Mouse (Mus musculus) c-Kit-positive CD71-negative TER-119-negative erythroid progenitor cells, embryonic 14.5 days (primary cell): ENCODE results near the gene Trub2.

Experiments used
- DNase-seq: peaks from one replicate; pipeline ENCODE4 v3.0.0-alpha.2; 2013; ENCODE audit warnings: low read depth

Gene Trub2

DNA sequence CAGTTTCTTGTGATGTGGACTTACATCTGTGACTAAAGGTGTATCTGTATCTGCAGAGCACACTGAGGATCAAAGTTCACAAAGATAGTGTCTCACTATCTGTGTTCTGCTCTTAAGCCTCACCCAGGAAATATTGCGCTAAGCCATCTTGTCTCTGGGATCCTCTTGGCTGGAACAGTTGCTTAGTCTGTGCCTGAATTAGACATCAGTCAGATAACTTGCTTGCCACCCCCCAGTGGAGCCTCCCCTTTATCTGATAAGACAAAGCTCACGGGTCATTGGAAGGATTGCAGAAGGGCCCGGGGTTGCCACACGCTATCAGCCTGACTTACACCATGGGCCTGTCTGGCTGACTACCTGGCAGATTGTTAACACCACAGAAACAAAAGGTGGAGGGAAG lies 15.0 kb downstream of the Trub2 start:
- DNase-seq, result no peak

DNA sequence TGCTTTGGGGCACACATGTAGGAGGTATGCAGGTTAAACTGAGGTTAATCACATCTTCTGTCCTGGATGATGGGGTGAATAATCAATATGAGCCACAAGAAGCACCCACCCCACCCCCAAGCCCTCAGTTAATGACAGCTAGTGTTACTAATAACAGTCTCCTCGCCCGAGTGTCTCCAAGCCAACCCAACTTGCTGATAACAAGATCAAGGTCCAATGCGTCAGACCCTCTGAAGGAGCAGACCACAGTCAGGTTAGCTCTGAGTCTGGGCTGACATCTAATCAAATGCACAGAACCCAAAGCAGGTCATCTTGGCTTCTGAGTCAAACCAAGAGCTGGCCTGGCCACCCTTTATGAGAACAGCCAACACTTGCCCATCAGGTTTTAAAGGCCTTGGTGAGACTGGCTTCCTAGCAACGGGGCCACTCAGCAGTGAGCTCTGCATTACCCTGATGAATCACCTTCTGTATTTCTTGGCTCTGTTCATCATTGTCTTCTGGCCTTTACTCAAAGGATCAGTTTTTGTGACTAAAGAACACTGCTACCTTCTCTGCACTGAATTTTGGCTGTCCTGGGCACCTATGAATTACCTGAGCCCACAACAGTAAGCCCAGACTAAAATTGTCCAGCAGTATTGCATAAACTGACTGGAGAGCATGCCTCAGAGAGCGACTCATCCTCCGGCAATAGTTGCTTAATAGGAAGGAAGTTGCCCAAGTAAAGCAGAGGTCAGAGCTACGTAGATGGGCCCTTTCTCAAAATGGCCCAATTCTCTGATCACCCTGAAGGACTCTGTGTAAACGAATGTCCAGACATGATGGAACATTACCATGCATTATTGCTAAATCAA lies 16.5 kb downstream of the Trub2 start:
- peak; percentile 30 for DNase-seq

DNA sequence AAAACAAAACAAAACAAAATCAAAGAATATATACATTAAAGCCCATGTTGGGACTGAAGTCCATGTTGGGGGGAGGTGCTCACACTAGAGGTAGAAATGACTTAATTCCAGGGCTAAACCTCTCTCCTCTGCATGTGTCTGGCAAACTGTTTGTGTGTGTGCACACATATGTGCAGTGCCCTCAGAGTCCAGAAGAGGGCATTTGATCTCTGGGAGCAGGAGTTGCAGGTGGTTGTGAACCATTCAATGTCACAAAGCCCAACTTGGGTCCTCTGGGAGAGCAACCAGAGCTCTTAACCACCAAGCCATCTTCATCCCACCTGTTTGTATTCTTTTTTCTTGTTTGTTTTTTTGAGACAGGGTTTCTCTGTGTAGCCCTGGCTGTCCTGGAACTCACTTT lies 18.1 kb downstream of the Trub2 start:
- DNase-seq, result no peak

DNA sequence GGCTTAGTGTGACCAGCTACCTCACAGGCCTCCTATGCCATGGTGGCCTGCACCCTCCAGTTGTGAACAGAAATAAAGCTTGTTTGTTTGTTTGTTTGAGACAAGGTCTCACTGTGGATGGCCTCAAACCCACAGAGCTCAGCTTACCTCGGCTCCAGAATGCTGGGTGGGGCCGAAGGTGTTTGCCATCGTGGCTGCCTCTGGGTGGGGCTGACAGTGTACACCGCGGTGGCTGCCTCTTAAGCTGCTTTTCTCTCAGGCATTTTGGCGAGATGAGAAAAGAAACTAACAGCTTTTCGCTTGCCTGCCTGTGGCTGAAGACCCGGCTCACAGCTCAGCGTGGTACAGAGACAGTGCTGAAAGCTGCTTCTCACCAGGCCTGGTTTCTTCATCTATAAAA lies 19.4 kb downstream of the Trub2 start:
- no peak for DNase-seq

DNA sequence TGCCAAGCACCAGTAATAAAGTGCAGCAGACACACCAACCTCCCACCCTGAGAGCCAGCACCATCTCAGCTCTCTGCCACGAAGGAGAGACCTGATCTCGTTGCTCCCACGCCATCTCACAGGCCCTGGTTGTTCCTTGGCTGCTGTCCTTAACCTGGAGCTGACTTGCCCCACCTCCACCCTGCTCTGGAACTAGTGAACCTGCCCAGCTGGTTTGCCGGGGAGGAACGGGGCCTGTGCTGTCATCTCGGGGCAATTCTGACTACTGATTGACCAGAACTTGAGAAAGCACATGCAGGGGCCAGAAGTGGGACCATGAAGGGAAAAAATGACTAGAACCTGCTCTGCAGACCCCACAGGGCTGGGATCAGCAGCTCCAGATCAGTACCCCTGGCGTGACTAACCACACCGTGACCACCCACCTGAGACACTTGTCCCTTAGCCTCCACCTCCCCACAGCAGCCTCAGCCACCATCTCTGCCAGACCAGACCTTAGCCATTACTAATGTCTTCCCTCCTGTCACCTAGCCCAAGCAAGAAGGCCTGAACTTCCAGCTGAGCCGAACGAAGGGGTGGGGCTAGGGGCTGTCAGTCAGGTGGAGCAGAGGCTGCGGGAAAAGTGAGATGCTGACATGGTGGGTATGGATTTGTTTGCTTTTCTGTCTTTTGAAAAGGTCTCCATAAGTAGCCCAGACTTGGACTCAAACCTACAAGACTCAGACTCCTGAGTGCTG lies 20.2 kb downstream of the Trub2 start:
- no peak for DNase-seq

DNA sequence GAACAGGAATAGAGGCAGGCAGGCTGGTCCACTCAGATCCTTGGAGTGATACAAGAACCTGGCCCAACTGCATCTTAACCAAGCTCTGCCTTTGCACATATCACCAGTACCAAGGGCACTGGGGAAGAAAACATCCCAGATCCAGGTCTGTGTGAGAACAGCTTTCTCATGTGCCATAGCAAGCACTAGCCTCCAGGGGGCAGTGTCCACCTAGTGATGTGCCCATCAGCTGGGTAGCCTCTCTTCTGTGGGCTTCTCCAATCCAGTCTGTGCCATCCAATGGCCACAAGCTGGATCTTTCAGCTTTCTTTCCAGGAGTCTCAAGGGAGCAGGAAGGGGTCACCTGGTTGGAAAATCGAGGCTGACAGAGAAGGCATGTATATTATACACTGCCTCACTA lies 23.5 kb downstream of the Trub2 start:
- DNase-seq, result peak; percentile 56

DNA sequence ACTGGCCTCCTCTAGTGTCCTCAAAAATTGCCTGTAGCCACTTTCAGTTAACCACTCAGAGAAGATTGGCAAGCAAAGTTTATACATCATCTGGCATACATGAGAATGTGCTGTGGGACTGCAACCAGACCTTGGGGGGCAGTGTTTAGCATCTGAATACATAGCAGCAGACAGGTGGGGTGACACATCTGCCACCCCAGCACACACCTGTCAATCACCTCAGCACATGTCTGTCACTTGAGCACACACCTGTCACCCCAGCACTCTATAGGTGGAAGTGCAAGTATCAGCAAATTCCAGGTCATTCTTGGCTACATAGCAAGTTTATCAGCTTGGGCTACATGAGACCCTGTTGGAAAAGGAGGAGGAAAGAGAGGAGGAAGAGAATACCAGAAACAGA lies 32.6 kb downstream of the Trub2 start:
- no peak for DNase-seq

DNA sequence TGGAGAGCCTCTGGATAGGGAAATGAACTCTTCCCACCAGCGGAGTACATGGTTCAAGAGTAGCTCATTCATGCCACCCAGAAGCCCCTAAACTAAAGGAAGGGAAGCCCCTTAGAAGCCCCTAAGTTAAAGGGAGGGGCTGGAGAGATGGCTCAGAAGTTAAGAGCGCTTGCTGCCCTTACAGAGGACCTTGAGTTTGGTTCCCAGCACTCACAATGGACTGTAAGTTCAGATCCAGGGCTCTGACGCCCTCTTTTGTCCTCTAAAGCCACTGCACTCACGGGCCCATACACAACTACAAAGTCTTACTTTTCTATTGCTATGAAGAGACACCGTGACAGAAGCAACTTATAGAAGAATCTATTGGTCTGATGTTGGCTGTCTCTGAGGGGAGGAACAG lies 35.9 kb downstream of the Trub2 start:
- no peak for DNase-seq

DNA sequence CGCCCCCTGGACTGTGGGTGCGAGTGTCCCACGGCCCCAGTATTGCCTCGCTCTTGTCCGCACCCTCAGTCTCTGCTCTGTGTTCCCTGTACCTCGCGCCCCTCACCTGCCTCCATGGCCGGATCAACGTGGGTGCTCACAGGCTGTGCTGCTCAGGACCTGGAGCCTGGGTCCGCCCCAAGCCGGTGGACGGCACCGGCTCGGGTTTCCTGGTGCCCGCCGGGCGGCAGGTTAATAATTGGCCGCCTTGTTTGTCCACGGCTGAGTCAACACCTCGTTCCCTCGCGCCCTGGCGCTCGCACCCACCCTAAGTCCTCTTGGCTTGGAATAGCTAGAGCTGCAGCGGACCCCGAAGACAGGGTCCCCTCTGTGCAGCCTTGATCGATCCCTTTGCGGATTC lies 36.8 kb downstream of the Trub2 start, which contains the start of gene Gm13420:
Gene Gm13420 (minus strand): TSS at position 189 of the 400 bp plus-strand sequence.
- DNase-seq, result no peak

DNA sequence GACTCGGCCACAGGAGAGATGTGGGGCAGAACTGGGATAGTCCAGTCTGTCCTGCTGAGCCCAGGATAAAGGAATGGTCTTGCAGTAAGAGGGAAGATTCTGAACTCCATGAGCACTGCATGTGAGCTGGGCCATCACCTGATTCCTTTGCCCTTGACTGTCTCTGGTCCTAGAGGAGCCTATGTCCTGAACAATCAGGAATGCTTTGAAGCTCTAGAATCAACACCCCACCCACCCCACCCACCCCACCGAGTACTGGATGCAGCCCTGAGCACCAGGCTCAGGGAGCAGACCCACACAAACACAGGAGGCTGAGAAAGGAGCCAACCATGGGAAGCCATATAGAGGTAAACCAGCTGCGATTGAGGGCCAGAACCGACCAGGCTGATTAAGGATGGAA lies 39.8 kb downstream of the Trub2 start:
- DNase-seq, result no peak

DNA sequence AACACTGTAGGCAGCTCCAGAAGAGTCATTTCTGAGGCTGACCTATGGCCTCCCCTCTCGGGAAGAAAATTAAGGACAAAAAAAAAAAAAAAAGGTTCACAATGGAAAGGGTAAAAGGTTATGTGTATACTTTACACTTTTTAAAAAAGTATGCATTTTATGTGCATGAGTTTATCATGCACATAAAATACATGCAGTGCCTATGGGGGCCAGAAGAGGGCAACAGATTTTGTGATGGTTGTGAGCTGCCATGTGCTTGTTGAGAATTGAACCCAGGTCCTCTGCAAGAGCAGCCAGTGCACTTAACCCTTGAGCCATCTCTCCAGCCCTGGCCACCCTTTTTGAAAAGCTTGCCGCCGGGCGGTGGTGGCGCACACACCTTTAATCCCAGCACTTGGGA lies 40.5 kb downstream of the Trub2 start:
- DNase-seq, result no peak

DNA sequence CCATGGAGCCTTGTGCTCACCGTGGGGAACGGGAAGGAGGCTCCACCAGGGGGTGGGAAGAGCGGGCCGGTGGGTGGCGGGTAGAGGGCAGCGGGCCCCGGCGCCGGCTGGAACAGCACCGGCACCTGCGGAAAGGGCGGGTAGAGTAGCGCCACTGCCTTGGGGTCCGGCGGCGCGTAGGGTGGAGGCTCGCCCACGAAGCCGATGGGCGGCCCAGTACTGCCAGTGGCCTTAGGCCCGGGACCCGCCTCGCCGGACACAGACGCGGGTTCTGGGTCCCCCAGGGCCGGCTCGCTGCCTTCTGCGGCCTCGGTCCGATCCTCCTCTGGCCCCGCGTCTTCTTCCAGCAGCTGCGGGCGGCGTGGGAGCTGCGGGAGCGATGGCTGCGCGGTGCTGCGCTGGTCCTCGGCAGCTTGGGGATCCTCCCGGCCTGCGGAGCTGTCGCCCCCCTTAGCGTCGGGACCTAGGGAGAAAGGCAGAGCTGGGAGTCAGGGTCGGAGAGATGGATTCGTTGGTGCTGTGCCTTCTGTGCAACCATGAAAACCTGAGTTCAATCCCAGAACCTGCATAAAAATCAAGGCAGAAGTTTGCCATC lies 41.0 kb downstream of the Trub2 start:
- DNase-seq, result no peak

DNA sequence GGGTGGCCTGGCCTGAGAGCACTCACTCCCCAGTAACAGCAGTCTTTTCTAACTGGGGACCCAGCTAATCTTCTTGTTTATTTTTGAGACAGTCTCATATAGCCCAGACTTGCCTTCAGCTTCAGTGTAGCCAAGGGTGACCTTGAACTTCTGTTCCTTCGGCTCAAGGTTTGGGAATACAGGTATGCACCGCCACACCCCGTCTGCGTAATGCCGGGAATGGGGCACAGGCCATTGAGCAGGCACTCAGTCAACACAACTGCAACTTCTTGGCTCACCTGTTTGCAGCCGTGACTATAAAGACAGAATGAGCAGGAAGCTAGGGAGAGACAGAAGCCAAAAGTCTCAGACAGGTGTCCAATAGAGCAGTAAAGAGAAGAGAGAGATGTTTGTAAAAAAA lies 44.0 kb downstream of the Trub2 start:
- no peak for DNase-seq

DNA sequence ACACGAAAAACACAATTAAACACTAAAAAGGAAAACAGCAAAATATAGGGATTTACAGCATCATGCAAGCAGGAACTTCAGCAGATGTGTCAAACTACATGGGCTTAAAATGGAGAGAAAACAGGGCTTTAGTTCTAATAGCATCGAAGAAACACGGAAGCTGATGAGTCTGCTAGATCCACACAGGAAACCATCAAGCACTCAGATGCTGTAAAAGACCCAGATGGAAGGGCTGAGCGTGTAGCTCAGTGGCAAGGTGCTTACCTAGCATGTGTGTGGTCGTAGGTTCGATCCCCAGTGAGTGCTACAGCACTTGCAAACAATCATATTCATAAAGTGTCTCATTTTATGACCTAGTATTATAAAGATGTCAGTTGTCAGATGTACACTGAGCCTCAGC lies 47.1 kb downstream of the Trub2 start:
- no peak for DNase-seq

DNA sequence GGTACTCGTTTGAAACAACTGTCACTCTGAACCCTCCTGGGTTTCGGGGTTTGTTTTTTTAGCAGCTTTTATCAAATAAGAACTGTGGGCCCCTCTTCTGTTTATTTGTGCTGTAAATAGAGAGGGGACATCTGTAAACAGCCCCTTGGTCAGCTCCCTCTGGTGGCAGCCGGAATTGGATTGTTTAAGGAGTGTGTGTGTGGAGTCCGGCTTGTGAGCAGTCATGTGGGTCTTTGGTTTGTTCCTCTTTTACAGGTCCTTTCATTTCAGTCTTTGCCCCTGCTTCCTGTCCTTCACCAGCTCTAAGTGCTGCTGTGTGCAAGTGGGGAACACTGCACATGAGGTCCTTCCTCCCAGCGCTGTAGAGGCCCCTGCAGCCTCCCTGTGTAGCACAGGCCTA lies 48.9 kb downstream of the Trub2 start:
- peak; percentile 50 for DNase-seq

DNA sequence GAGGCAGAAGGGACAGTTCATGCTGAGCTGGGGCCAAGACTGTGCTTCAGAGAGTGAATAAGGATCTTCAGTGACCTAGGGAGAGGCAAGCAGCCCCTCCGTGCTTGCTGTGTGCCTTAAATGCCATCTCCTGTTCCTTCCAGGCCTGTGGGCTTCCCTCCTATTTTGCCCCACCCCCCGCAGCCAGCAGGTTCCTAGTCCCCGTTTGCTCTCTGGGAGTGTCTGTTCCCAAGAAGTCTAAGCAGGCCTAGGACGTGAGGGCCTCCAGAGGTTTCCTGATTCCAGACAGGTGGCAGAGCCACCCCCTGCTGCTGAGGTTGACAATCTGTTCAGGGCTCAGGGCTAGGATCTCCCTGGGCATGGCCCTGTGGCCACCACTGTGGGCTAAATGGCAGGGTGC lies 49.5 kb downstream of the Trub2 start:
- DNase-seq, result no peak

DNA sequence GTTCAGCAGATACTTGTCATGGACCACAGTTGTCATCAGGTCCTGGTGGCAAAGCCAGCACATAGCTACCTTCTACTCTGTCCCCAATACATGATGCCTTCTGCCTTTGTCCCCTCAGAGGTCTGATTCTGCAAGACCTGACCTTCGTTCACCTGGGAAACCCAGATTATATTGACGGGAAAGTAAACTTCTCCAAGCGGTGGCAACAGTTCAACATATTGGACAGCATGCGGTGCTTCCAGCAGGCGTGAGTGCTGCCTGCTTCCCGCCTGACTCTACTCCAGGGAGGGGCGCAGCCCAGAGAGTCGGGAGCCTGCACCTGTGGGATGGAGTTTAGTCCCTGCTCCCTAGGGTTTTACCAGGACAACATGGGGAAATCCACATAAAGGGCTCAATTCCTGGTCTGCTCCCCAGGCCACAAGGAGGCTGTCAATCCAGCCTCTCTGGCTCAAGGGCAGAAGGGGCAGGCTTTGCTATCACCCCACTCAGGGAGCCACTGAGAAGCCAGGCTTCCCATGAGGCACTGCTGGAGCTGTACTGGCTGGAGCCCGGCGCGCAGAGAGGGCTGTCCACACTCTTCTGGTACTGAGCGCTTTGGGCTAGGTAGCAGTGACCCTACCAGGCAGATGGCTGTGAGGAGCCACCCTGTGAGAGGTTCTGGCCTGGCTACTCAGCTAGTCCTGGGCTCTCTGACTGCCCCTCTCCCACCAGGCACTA lies 50.9 kb downstream of the Trub2 start:
- DNase-seq, result no peak

DNA sequence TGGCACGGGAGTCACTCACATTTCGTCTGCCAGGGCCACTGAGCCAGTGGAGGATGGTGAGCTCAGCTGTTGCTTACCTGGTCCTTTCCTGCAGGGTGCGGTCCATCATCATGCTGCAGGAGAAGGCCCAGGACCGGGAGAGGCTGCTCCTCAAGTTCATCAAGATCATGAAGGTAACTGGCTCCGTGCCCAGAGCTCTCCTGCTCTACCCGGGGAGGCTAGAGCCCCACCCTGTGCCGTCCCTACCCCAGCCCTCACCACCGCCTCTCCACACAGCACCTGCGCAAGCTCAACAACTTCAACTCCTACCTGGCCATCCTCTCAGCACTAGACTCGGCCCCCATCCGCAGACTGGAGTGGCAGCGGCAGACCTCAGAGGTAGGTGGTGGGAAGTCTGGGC lies 52.6 kb downstream of the Trub2 start:
- no peak for DNase-seq

DNA sequence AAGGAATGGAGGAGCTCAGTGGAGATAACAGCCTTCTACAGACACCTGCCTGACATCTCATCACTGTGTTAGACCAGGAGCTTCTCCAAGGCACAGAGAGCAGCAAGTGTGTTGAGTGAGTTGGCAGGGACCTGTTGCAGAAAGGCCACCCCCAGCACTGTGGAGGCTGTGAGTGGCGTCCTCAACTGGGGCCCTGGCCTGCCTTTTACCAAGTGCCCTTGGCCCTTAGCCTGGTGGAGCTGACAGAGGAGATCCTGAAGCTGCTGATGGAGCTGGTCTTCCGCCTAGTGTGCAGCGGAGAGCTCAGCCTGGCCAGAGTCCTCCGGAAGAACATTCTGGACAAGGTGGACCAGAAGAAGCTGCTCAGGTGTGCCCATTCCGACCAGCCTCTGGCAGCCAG lies 55.0 kb downstream of the Trub2 start:
- no peak for DNase-seq

DNA sequence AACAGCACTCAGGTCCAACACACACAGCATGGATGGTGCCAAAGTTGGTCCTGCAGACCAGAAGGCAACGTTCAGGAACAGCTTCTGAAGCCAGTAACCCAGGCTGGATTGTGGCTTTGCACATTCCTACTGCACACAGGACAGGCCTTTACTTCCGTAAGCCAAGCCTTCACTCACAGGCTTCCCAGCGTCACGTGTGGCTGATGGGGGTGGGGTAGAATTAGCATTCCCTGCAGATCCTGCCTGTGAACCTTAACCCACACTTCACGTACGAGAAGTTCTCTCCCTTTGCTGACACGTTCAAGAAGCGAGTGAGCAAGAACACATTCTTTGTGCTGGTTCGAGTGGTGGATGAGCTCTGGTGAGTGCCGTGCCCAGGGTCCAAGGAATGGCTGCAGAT lies 55.7 kb downstream of the Trub2 start:
- DNase-seq, result no peak

DNA sequence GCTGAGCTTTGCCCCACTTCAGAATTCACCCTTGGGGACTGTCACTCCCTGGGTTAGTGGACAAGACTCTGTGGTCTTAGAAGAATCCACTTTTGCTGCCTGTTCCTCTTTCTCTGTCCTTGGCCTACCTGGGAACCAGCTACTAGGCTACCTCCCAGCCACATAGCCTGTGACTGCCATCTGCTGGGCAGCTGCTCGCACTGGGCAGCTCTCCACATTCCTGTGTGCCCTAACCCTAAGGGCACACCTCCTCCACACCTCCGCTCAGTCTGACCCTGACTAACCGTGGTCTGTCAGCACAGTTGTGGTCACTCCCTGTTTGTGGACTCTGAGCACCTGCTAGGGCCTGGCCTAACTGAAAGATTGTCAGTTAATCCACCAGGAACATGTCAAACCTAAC lies 56.8 kb downstream of the Trub2 start:
- peak; percentile 37 for DNase-seq

DNA sequence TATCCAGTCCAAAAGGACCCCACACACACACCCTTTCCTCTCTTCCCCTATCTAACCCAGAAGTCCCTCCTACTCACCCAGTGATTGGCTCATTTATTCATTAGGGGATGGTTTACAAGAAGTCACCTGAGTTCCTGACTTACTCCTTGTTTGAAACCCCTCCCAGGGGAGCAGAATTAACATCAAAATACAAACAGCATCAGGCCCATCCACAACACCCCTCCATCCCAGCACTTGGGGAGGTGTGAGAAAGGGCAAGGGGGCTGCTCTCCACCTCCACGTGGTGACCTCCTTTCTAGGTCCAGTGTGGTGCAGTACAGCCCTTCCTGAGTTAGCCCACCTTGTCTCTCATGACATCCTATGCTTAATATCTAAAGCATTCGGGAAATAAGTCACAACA lies 58.8 kb downstream of the Trub2 start:
- DNase-seq, result no peak
